Mouse (Mus musculus): ENCODE measurements around the gene Thsd1.

- TF ChIP-seq CTCF (IDR thresholded peaks at IDR 0.05; ENCODE audit: insufficient read depth, low read length), result no peak
- TF ChIP-seq POLR2A (IDR thresholded peaks at IDR 0.05; ENCODE audit: borderline replicate concordance, extremely low read depth, low read depth, low read length), result no peak
Observed at GRCm38 (mm10) chr8:22209012-22209411, 18.1 kb upstream of the Thsd1 start.
